Mouse (Mus musculus): ENCODE measurements at regions not wholly inside any gene's neighbourhood (a gene's known extent, or its start where the extent isn't known, plus 50 kb on each side); places are given as distances from the start of the nearest gene placed in this dataset.

GRCm38 (mm10) chr13:115725356-115725952, 584.0 kb downstream of the Isl1 start:
- Histone ChIP-seq H3K27me3 (ENCODE audit: control insufficient read depth, insufficient read depth, low read length) (no peaks in the 10 kb centered on the region), H3K4me3 (replicated peaks; ENCODE audit: insufficient read depth, low read depth, low read length) (no peak overlapping the region), H3K4me1 (ENCODE audit: control insufficient read depth, insufficient read depth, low read length) (no peaks in the 10 kb centered on the region), H3K27ac (ENCODE audit: insufficient read depth, low read length) (no peak overlapping the region)
- WGBS = 79% methylated on average over 5 of the region's 5 CpGs
- TF ChIP-seq CTCF (IDR thresholded peaks at IDR 0.05; ENCODE audit: borderline replicate concordance, insufficient read depth, low read depth, low read length) (no peak), POLR2A (IDR thresholded peaks at IDR 0.05; ENCODE audit: borderline replicate concordance, insufficient read depth, low read length) (no peak)
- DNase-seq = no peak

DNA sequence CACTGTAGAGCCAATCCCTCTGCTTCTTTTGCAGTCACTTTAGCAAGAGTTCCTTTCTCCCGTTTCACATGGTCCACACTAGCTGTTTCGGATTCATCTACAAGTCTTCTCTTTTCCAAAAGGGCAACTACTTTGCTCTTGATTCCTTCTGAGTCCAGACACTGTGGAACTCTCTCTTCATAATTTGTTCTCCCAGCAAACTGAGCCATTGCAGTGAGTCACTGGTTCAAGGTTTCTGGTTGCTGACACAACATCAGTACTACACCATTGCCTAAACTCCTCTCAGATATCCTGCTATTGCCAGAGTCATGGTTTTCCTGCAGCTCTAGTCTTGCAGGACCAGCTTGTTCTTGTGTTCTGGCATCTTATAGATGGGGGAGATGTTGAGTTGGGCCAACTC, 590.2 kb downstream of the Isl1 start:
- TF ChIP-seq CTCF (IDR thresholded peaks at IDR 0.05; ENCODE audit: borderline replicate concordance, insufficient read depth, low read depth, low read length) = no peak
- no peak for TF ChIP-seq POLR2A (IDR thresholded peaks at IDR 0.05; ENCODE audit: borderline replicate concordance, insufficient read depth, low read length)
- Histone ChIP-seq H3K4me3 (replicated peaks; ENCODE audit: insufficient read depth, low read depth, low read length) (no peak overlapping the region), H3K27me3 (ENCODE audit: control insufficient read depth, insufficient read depth, low read length) (no peaks in the 10 kb centered on the region), H3K27ac (ENCODE audit: insufficient read depth, low read length) (no peak overlapping the region), H3K4me1 (ENCODE audit: control insufficient read depth, insufficient read depth, low read length) (no peaks in the 10 kb centered on the region)
- DNase-seq = no peak
- WGBS = 83% methylated on average over 2 of the region's 2 CpGs

GRCm38 (mm10) chr13:115718859-115719258, 590.6 kb downstream of the Isl1 start:
- no peaks in the 10 kb centered on the region for H3K27me3 ChIP-seq (ENCODE audit: control insufficient read depth, insufficient read depth, low read length)
- TF ChIP-seq POLR2A (IDR thresholded peaks at IDR 0.05; ENCODE audit: borderline replicate concordance, insufficient read depth, low read length) (no peak), CTCF (IDR thresholded peaks at IDR 0.05; ENCODE audit: borderline replicate concordance, insufficient read depth, low read depth, low read length) (no peak)
- WGBS = 61% methylated on average over 5 of the region's 5 CpGs
- no peak for DNase-seq
- H3K27ac ChIP-seq (ENCODE audit: insufficient read depth, low read length) = no peak overlapping the region
- H3K4me3 ChIP-seq (replicated peaks; ENCODE audit: insufficient read depth, low read depth, low read length) = no peak overlapping the region
- no peaks in the 10 kb centered on the region for H3K4me1 ChIP-seq (ENCODE audit: control insufficient read depth, insufficient read depth, low read length)

- Histone ChIP-seq H3K4me3 (replicated peaks; ENCODE audit: insufficient read depth, low read depth, low read length) (no peak overlapping the region), H3K27me3 (ENCODE audit: control insufficient read depth, insufficient read depth, low read length) (no peaks in the 10 kb centered on the region), H3K4me1 (ENCODE audit: control insufficient read depth, insufficient read depth, low read length) (no peaks in the 10 kb centered on the region), H3K27ac (ENCODE audit: insufficient read depth, low read length) (no peak overlapping the region)
- WGBS = 44% methylated on average over 2 of the region's 2 CpGs
- TF ChIP-seq POLR2A (IDR thresholded peaks at IDR 0.05; ENCODE audit: borderline replicate concordance, insufficient read depth, low read length) (no peak), CTCF (IDR thresholded peaks at IDR 0.05; ENCODE audit: borderline replicate concordance, insufficient read depth, low read depth, low read length) (no peak)
- DNase-seq = no peak
Observed at GRCm38 (mm10) chr13:115696197-115696596, 594.4 kb upstream of the Itga1 start.

- TF ChIP-seq CTCF (IDR thresholded peaks at IDR 0.05; ENCODE audit: borderline replicate concordance, insufficient read depth, low read depth, low read length) (no peak), POLR2A (IDR thresholded peaks at IDR 0.05; ENCODE audit: borderline replicate concordance, insufficient read depth, low read length) (no peak)
- WGBS = 4% methylated on average over 4 of the region's 4 CpGs
Observed at GRCm38 (mm10) chr13:115687426-115687825, 585.7 kb upstream of the Itga1 start.

GRCm38 (mm10) chr13:115679591-115679990, 577.8 kb upstream of the Itga1 start:
- no peak overlapping the region for H3K27ac ChIP-seq (ENCODE audit: insufficient read depth, low read length)
- H3K27me3 ChIP-seq (ENCODE audit: control insufficient read depth, insufficient read depth, low read length) = no peaks in the 10 kb centered on the region; the same call in 1 of the 2 replicates
- no peak for TF ChIP-seq POLR2A (IDR thresholded peaks at IDR 0.05; ENCODE audit: borderline replicate concordance, insufficient read depth, low read length)
- TF ChIP-seq CTCF (IDR thresholded peaks at IDR 0.05; ENCODE audit: borderline replicate concordance, insufficient read depth, low read depth, low read length) = no peak
- DNase-seq = no peak
- no peak overlapping the region for H3K4me3 ChIP-seq (replicated peaks; ENCODE audit: insufficient read depth, low read depth, low read length)
- WGBS = 31% methylated on average over 6 of the region's 6 CpGs
- no peaks in the 10 kb centered on the region for H3K4me1 ChIP-seq (ENCODE audit: control insufficient read depth, insufficient read depth, low read length)

More at GRCm38 (mm10) chr13:115687426-115687825, 585.7 kb upstream of the Itga1 start:
- no peaks in the 10 kb centered on the region for H3K27me3 ChIP-seq (ENCODE audit: control insufficient read depth, insufficient read depth, low read length)
- H3K4me3 ChIP-seq (replicated peaks; ENCODE audit: insufficient read depth, low read depth, low read length) = no peak overlapping the region
- DNase-seq = no peak
- no peaks in the 10 kb centered on the region for H3K4me1 ChIP-seq (ENCODE audit: control insufficient read depth, insufficient read depth, low read length)
- H3K27ac ChIP-seq (ENCODE audit: insufficient read depth, low read length) = no peak overlapping the region

GRCm38 (mm10) chr13:115676836-115677235, 575.1 kb upstream of the Itga1 start:
- Histone ChIP-seq H3K27me3 (ENCODE audit: control insufficient read depth, insufficient read depth, low read length) (no peaks in the 10 kb centered on the region; the same call in 1 of the 2 replicates), H3K4me1 (ENCODE audit: control insufficient read depth, insufficient read depth, low read length) (no peaks in the 10 kb centered on the region), H3K27ac (ENCODE audit: insufficient read depth, low read length) (no peak overlapping the region), H3K4me3 (replicated peaks; ENCODE audit: insufficient read depth, low read depth, low read length) (no peak overlapping the region)
- DNase-seq = no peak
- no peak for TF ChIP-seq CTCF (IDR thresholded peaks at IDR 0.05; ENCODE audit: borderline replicate concordance, insufficient read depth, low read depth, low read length)
- TF ChIP-seq POLR2A (IDR thresholded peaks at IDR 0.05; ENCODE audit: borderline replicate concordance, insufficient read depth, low read length) = no peak
- WGBS = 44% methylated on average over 5 of the region's 5 CpGs

- no peak for DNase-seq
- 19% methylated on average over 5 of the region's 5 CpGs for WGBS
- H3K4me1 ChIP-seq (ENCODE audit: control insufficient read depth, insufficient read depth, low read length) = no peaks in the 10 kb centered on the region
- no peaks in the 10 kb centered on the region; the same call in 1 of the 2 replicates for H3K27me3 ChIP-seq (ENCODE audit: control insufficient read depth, insufficient read depth, low read length)
- TF ChIP-seq POLR2A (IDR thresholded peaks at IDR 0.05; ENCODE audit: borderline replicate concordance, insufficient read depth, low read length) = no peak
- no peak for TF ChIP-seq CTCF (IDR thresholded peaks at IDR 0.05; ENCODE audit: borderline replicate concordance, insufficient read depth, low read depth, low read length)
- H3K4me3 ChIP-seq (replicated peaks; ENCODE audit: insufficient read depth, low read depth, low read length) = no peak overlapping the region
- H3K27ac ChIP-seq (ENCODE audit: insufficient read depth, low read length) = no peak overlapping the region
Observed at GRCm38 (mm10) chr13:115673729-115674128, 572.0 kb upstream of the Itga1 start.

All from cerebellum, adult 2 months (tissue).